Mouse (Mus musculus): ENCODE measurements around the gene Azin2. TPM values are rescaled to one million over a fixed set of nuclear protein-coding genes. Genes with fewer than 3 reads are reported as not detected.

Gene Azin2
- total RNA-seq, 2 experiments from 2014 or later: 17.8 to 20.0 TPM

- DNase-seq: no peak
- intact Hi-C loops (cut with DNase I): no loop called here
These were observed 58.0 kb downstream of the Azin2 start for GRCm38 (mm10) chr4:128904035-128904800.

DNA sequence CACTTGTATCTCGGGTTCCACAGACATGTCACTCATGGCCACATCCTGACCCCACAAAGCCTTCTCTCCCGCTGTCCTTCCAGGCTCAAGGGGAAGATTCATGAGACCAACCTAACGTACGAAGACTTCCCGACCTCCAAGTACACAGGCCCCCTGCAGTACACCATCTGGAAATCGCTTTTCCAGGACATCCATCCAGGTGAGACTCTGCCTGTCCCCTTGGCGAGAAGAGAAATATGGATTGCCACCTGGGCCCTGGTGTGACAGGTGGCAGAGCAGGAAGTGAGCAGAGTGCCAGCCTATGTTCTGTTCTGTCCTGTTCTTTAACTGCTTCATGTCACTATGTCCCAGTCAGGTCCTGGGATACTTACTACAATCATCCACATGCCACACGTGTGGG lies 59.9 kb downstream of the Azin2 start:
- intact Hi-C loops (cut with DNase I): no loop called here

DNA sequence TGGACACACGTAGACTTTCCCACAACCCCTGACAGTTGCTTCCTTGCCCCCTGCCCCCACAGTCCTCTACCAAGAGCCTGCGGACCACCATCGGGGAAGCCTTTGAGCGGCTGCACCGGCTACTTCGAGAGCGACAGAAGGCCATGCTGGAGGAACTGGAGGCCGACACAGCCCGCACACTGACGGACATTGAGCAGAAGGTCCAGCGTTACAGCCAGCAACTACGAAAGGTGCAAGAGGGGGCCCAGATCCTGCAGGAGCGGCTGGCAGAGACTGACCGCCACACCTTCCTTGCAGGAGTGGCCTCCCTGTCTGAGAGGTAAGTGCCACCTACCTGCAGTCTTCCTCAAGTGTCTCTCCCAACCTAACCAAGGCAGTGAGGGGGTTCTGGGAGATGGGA lies 61.8 kb downstream of the Azin2 start:
- DNase-seq: no peak
- intact Hi-C loops (cut with DNase I): no loop called here

More for the DNA sequence above, 59.9 kb downstream of the Azin2 start:
- no peak for DNase-seq

DNA sequence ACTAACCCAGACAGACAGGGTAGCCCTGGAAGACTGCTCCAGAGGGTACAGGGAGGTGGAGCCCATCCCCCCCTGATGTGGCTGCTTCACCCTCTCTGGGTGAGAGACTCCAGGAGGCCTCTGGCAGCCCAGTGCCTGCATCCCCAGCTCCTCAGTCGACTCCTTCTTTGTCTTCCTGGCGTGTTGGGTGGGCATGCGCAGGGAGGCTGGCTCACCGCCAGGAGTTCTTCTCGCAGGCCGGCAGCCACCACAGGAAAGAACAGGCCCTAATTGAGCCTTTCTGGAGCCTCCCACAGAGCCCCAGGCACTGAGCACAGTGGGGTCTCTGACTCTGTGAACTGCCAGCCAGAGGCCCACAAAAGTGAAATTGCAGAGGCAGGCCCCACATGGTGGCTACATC lies 62.9 kb downstream of the Azin2 start:
- intact Hi-C loops (cut with DNase I): no loop called here
- DNase-seq: peak; percentile 94

- intact Hi-C loops (cut with DNase I): no loop called here
- DNase-seq: peak; percentile 50
These were observed 64.3 kb downstream of the Azin2 start for GRCm38 (mm10) chr4:128897911-128898421.

DNA sequence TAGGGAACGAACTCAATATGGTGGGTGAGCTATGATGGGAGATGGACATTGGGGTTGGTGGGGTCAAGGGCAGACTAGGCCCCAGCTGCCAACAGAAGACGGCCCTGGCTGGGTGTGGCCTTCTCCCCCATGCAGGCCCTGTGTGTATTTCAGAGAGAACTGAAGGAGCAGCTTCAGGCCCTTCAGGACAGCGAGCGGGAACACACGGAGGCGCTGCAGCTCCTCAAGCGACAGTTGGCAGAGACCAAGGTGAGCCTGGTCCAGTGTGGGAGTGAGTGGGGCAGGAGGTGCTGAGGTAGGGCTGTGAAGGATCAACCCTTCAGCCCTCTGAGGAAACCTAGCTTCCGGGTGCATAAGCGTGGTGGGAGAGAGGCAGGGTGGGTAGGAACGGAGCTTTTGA lies 65.6 kb downstream of the Azin2 start:
- intact Hi-C loops (cut with DNase I): no loop called here

DNA sequence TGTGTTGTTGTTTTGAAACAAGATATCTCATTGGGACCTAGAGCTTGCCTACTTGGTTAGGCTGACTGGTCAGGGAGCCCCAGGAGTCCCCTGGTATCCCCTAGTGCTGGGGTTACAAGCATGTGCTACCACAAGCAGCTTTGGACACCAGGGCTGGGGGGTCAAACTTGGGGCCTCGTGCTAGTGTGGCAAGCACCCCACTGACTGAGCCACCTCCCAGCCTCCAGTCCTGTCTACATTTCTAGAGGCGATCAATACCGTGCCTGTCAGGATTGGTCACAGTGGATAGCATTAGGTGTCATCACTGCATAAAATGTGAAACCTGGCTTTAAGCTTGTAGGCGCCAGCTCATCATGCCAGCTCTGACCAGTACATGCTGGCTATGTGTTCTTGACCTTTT lies 66.4 kb downstream of the Azin2 start:
- intact Hi-C loops (cut with DNase I): no loop called here
- DNase-seq: no peak

More for the DNA sequence above, 65.6 kb downstream of the Azin2 start:
- no peak for DNase-seq

DNA sequence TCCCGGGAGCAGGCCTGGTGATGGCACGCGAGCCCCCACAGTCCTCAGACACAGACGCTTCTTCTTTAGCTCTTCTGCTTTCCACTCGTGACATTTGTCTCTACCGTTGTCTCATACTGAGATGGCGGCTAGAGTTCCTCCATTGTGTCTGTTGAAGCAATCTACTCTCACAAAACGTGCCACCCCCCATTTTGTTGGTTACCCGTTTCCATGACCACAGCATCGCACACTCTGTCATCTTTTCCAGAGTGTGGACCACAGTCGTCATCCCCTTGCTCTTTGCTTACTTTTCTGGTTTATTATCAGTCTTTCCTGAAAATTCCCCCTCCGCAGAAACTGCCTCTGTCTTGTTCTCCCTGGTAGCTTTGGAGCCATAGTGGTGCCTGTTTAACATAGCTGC lies 68.1 kb downstream of the Azin2 start:
- intact Hi-C loops (cut with DNase I): no loop called here
- no peak for DNase-seq

DNA sequence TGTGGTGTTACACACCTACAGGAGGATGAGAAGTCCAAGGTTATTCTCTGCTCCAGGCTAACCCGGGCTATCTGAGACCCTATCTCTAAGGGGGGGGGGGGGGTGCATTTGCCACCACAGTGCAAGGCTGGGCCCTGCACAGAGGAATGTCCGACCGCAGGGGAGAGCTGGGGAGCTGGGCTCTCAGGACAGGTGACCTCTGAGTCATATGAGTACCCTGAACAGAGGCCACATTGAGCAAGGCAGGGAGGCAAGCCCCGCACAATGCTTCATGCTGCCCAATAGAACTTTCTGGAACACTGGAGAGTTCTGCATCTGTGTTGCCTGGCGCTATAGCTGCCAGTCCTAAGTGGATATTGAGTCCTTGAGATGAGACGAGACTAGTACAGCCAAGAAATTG lies 70.1 kb downstream of the Azin2 start:
- DNase-seq: no peak
- intact Hi-C loops (cut with DNase I): no loop called here

- DNase-seq: no peak
- intact Hi-C loops (cut with DNase I): no loop called here
These were observed 70.5 kb downstream of the Azin2 start for GRCm38 (mm10) chr4:128891746-128892145.

DNA sequence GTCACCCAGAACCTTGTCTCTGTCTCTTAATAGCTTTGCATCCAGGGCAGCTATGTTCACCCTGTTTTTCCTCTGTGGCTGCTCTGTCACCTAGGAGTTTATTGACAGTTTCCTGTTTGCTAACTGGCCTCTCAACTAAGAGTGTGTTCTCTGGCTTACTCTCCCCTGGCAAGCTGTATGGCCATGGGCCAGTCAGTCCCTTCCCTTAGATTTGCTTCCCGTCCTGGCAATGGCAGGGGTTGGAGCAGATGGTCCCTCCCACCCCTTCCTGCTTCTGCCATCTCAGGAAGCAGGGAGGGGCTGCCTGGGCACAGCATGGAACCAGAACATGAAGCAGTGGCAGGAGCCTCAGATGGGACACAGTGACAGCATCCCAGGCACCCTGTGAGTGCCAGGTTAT lies 71.1 kb downstream of the Azin2 start:
- DNase-seq: peak; percentile 92
- intact Hi-C loops (cut with DNase I): no loop called here

- intact Hi-C loops (cut with DNase I): no loop called here
- no peak for DNase-seq
These were observed 72.3 kb downstream of the Azin2 start for GRCm38 (mm10) chr4:128889752-128890630.

DNA sequence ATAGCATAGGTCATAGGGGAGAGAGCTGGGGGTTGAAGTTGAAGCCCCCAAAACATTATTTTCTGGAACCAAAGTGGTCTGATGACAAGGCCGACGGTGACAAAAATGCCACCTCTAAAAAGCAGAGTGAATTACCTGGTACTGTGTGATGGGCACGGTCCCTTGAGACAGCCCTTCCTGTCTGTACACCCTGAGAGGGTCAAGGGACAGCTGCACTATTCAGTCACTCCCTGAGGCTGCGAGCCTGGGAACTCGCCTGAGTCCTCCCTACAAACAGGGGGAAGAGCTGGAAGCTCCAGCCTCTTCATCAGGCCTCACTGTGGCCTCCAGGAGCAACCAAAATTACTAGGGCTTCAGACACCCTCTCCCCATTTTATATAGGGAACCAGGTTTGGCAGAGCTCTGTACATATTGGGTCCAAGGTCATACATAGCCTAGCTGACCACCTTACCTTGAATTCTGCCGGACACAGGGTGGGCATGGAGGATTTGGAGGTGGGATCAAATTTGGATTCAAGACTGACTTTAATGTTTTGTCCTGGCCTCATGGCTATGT lies 73.7 kb downstream of the Azin2 start:
- intact Hi-C loops (cut with DNase I): no loop called here
- DNase-seq: no peak

- intact Hi-C loops (cut with DNase I): no loop called here
- peak; percentile 92 for DNase-seq
These were observed 74.6 kb downstream of the Azin2 start for GRCm38 (mm10) chr4:128887641-128888091.

- DNase-seq: no peak
- intact Hi-C loops (cut with DNase I): no loop called here
These were observed 75.2 kb downstream of the Azin2 start for GRCm38 (mm10) chr4:128887026-128887425.

DNA sequence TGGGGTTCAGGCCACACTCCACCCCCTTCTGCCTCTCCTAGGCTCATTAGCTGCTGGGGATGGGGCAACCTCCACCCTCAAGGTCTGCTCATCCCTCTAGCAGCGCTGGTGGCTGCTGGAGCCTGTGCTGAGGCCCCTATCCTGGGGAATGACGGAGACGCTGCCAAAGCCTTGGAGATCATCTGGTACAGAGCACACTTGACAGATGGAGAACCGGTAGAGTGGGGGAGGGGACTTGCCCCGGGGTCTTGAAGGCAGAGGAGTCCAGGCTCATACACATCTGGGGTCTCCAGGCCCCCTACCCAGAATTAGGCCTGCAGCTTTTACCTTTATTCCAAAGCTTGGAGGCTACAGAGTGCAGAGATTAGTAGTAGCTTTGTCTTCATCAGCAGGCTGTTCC lies 75.7 kb downstream of the Azin2 start:
- intact Hi-C loops (cut with DNase I): no loop called here
- peak; percentile 89 for DNase-seq

GRCm38 (mm10) chr4:128885540-128885939 lies 76.7 kb downstream of the Azin2 start:
- no peak for DNase-seq
- intact Hi-C loops (cut with DNase I): no loop called here

DNA sequence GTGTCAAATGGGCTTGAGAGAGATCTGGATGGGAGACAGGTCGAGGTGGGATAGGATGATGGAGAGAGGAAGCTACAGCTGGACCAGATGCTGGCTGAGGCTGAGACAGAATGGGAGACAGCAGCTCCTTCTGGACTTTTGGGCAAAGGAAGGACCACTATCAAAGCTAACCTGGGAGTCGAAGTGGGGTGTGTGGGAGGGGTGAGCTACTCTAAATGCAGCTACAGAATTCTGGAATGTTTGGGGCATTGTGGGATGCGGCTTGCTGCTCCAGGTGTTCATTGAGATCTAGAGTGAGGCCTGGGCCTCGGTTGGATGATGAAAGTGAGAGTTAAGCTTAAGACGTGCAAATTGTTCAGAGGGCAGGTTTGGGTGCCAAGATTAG lies 77.5 kb downstream of the Azin2 start:
- DNase-seq: no peak
- intact Hi-C loops (cut with DNase I): no loop called here

DNA sequence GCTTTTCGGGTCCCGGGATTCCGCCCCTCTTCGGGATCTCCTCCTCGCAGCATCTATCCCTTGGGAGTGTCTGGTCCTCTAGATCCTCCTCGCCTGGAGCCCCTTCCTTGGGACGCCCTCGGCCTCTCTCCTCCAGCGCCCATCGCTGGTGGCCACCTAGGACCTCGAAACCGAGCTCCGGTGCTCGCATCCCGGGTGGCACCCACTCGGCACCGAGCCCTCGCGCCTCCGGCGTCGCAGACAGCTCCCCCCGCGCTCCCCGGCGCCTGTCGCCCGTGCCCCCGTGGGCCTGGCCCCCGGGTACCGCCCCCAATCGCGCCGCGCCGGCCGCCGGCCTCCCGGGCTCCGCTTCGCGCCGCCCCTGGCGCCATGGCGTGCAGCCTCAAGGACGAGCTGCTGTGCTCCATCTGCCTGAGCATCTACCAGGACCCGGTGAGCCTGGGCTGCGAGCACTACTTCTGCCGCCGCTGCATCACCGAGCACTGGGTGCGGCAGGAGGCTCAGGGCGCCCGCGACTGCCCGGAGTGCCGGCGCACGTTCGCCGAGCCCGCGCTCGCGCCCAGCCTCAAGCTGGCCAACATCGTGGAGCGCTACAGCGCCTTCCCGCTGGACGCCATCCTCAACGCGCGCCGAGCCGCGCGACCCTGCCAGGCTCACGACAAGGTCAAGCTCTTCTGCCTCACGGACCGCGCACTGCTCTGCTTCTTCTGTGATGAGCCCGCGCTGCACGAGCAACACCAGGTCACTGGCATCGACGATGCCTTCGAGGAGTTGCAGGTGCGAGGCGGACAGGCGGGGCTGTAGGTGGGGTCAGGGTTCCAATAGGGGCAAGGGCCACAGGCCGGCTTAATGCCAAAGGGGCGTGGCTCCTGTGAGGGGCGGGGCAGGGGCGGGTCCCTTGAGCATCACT lies 78.2 kb downstream of the Azin2 start:
- DNase-seq: peak; percentile 82
- intact Hi-C loops (cut with DNase I): no loop called here

- intact Hi-C loops (cut with DNase I): no loop called here
- peak; percentile 85 for DNase-seq
These were observed 78.9 kb downstream of the Azin2 start, which contains the start of gene Trim62 for GRCm38 (mm10) chr4:128883379-128883781. Gene Trim62 (plus strand): TSS chr4:128883580.
